ENCODE assay signal across 15 mouse cellular contexts in genomic region chr15:67924885-67925284, GRCm38 (mm10).
"Had no signal": no experiment of that assay in that cellular context is flagged by ENCODE, and none has a peak within 500 bp of the region (broad histone marks: within the 10 kb centered on the region; RNA-seq: fewer than 3 reads in every experiment).

No protein-coding gene starts in this region.

- H3K9me3 ChIP-seq: neural tube, embryonic 13.5 days; neural tube, embryonic 15.5 days; stomach, embryonic 15.5 days had no signal

- DNase-seq: right cerebral cortex, adult 18-20 months; right cerebral cortex, postnatal 14 days; right cerebral cortex, postnatal 25 days; right cerebral cortex, postnatal 4 days; spleen, adult 18-20 months; thymus, adult 18-20 months; thymus, adult 2 months; thymus, postnatal 14 days; thymus, postnatal 25 days; thymus, postnatal 36 days; thymus, postnatal 4 days had no signal

- H3K36me3 ChIP-seq: neural tube, embryonic 13.5 days; neural tube, embryonic 15.5 days; stomach, embryonic 15.5 days had no signal

- H3K27me3 ChIP-seq: neural tube, embryonic 13.5 days; neural tube, embryonic 15.5 days; stomach, embryonic 15.5 days had no signal

- H3K4me1 ChIP-seq: neural tube, embryonic 13.5 days; neural tube, embryonic 15.5 days; stomach, embryonic 15.5 days had no signal

- H3K4me3 ChIP-seq: neural tube, embryonic 13.5 days; neural tube, embryonic 15.5 days; stomach, embryonic 15.5 days had no signal

- H3K9ac ChIP-seq: neural tube, embryonic 13.5 days; neural tube, embryonic 15.5 days; stomach, embryonic 15.5 days had no signal

- H3K27ac ChIP-seq: neural tube, embryonic 13.5 days; neural tube, embryonic 15.5 days; stomach, embryonic 15.5 days; stomach, postnatal 0 days had no signal

- H3K4me2 ChIP-seq: neural tube, embryonic 13.5 days; neural tube, embryonic 15.5 days; stomach, embryonic 15.5 days had no signal
